Mouse (Mus musculus): ENCODE results near the gene Gm13178. TPM values are rescaled to one million over a fixed set of nuclear protein-coding genes. Genes with fewer than 3 reads are reported as not detected.

The Gm13178 gene
- not detected in 2 replicates for polyA plus RNA-seq (2012; ENCODE audit: insufficient read depth, insufficient read length, missing spikeins)

DNA sequence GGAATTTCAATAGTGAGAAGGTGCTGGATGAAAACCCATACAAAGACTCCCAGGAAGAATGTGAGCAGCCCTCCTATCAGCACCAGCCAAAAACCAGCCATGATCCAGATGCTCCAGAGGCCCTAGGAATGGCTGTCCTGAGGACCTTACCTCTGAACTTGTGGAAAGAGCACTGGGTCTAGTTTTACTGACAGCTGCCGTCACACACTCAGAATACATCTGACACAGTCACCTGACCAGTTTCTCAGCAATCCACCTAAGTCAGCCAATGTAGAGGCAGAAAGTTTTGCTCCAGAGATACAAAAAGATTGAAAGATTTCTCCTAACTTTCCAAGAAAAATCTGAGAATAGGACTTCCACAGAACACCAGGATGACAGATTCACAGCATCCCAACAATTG, at the start of gene Gm13178:
TSS of gene Gm13178 (minus strand) at position 101 of the 400 bp plus-strand sequence.
- Histone ChIP-seq H3K4me1 (ENCODE audit: control insufficient read depth, insufficient read depth, insufficient read length, low read length) (no peaks in the 10 kb centered on the region), H3K4me3 (ENCODE audit: insufficient read depth, low read depth, low read length) (no peak within 1 kb of the TSS), H3K27ac (replicated peaks; ENCODE audit: low read depth, low read length) (no peak within 1 kb of the TSS)

GRCm38 (mm10) chr4:144765722-144766121, 44.5 kb upstream of the Gm13178 start:
- Histone ChIP-seq H3K4me1 (ENCODE audit: control insufficient read depth, insufficient read depth, insufficient read length, low read length) (no peaks in the 10 kb centered on the region), H3K27ac (replicated peaks; ENCODE audit: low read depth, low read length) (no peak overlapping the region), H3K4me3 (ENCODE audit: insufficient read depth, low read depth, low read length) (no peak overlapping the region)

DNA sequence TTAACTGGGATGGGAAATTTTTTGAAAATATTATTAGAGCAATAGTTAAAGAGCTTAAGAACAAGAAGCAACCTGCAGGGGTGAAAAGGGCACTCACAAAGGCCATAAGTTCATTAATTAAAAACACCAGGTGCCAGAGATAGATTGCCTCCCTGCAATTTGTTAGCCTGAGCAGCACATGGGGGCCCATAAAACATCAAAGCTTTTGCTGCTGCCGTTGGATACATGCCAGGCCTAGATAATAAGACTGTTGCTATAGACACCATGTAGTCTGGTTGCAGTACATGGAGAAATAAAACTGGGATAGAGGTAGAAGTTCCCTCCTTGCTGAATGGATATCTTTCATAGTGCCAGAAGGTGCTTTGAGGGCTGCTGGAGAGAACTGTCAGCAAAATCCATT, 27.9 kb upstream of the Gm13178 start:
- Histone ChIP-seq H3K4me1 (ENCODE audit: control insufficient read depth, insufficient read depth, insufficient read length, low read length) (no peaks in the 10 kb centered on the region), H3K4me3 (ENCODE audit: insufficient read depth, low read depth, low read length) (no peak overlapping the region)

GRCm38 (mm10) chr4:144719691-144720090, 1.5 kb downstream of the Gm13178 start:
- no peak overlapping the region for H3K27ac ChIP-seq (replicated peaks; ENCODE audit: low read depth, low read length)
- no peaks in the 10 kb centered on the region for H3K4me1 ChIP-seq (ENCODE audit: control insufficient read depth, insufficient read depth, insufficient read length, low read length)
- no peak overlapping the region for H3K4me3 ChIP-seq (ENCODE audit: insufficient read depth, low read depth, low read length)

More for the DNA sequence above, 27.9 kb upstream of the Gm13178 start:
- H3K27ac ChIP-seq (replicated peaks; ENCODE audit: low read depth, low read length), result no peak overlapping the region

- H3K27ac ChIP-seq (replicated peaks; ENCODE audit: low read depth, low read length), result no peak overlapping the region
- no peak overlapping the region for H3K4me3 ChIP-seq (ENCODE audit: insufficient read depth, low read depth, low read length)
- no peaks in the 10 kb centered on the region for H3K4me1 ChIP-seq (ENCODE audit: control insufficient read depth, insufficient read depth, insufficient read length, low read length)
Measured at GRCm38 (mm10) chr4:144718288-144718687, 2.9 kb downstream of the Gm13178 start.

DNA sequence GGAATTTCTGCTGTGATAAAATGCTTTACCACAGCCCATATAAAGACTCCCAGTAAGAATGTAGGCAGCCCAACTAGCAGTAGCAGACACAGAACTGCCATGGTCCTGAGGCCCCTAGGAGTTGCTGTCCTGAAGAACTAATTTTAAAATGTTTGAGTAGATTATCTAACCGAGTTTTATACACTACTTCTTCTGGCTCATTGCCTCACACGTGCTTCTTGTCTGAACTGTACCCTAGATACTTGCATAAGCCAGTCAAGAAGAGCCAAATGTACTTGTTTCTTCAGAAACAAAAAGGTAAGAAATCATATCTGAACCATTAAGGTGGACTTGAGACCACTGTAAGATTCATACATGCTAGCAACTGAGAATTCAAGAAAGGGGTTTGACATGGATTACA, 34.9 kb downstream of the Gm13178 start, which contains the start of gene Gm436:
TSS of gene Gm436 (minus strand) at position 101 of the 400 bp plus-strand sequence.
- H3K4me3 ChIP-seq (ENCODE audit: insufficient read depth, low read depth, low read length), result no peak within 1 kb of the TSS
- no peaks in the 10 kb centered on the region for H3K4me1 ChIP-seq (ENCODE audit: control insufficient read depth, insufficient read depth, insufficient read length, low read length)

More for the DNA sequence above, 34.9 kb downstream of the Gm13178 start, which contains the start of gene Gm436:
- H3K27ac ChIP-seq (replicated peaks; ENCODE audit: low read depth, low read length), result no peak within 1 kb of the TSS

Other genes starting within 250 kb of the Gm13178 start
- gene 9430007A20Rik, start 201.6 kb downstream of the Gm13178 start, polyA plus RNA-seq (2012; ENCODE audit: insufficient read depth, insufficient read length, missing spikeins), result not detected in 2 replicates
- not detected in 2 replicates for gene Gm13124, start 156.3 kb downstream of the Gm13178 start, polyA plus RNA-seq (2012; ENCODE audit: insufficient read depth, insufficient read length, missing spikeins)
- not detected in 2 replicates for gene Aadacl4, start 107.7 kb downstream of the Gm13178 start, polyA plus RNA-seq (2012; ENCODE audit: insufficient read depth, insufficient read length, missing spikeins)
- gene Gm436, start 35.0 kb downstream of the Gm13178 start, polyA plus RNA-seq (2012; ENCODE audit: insufficient read depth, insufficient read length, missing spikeins), result not detected in 2 replicates
- gene Gm438, start 65.2 kb upstream of the Gm13178 start, polyA plus RNA-seq (2012; ENCODE audit: insufficient read depth, insufficient read length, missing spikeins), result not detected in 2 replicates
- gene Dhrs3, start 171.4 kb upstream of the Gm13178 start, polyA plus RNA-seq (2012; ENCODE audit: insufficient read depth, insufficient read length, missing spikeins), result 167 and 202 TPM in 2 replicates